Mouse (Mus musculus): ENCODE measurements around the gene Stk11.

Stk11 gene

GRCm38 (mm10) chr10:80095547-80095946, 20.1 kb upstream of the Stk11 start:
- DNase-seq (ENCODE audit: low read depth): no peak

- no peak for DNase-seq (ENCODE audit: low read depth)
These were observed 18.3 kb upstream of the Stk11 start for GRCm38 (mm10) chr10:80097275-80097674.

- DNase-seq (ENCODE audit: low read depth): no peak
These were observed 17.0 kb upstream of the Stk11 start for GRCm38 (mm10) chr10:80098630-80099029.

- no peak for DNase-seq (ENCODE audit: low read depth)
These were observed 14.6 kb upstream of the Stk11 start for GRCm38 (mm10) chr10:80100982-80101381.

- peak; percentile 75 for DNase-seq (ENCODE audit: low read depth)
These were observed 13.2 kb upstream of the Stk11 start for GRCm38 (mm10) chr10:80102216-80102915.

- peak; percentile 45 for DNase-seq (ENCODE audit: low read depth)
These were observed 12.6 kb upstream of the Stk11 start for GRCm38 (mm10) chr10:80103032-80103431.

- DNase-seq (ENCODE audit: low read depth): no peak
These were observed 11.4 kb upstream of the Stk11 start for GRCm38 (mm10) chr10:80104181-80104580.

- no peak for DNase-seq (ENCODE audit: low read depth)
These were observed 10.1 kb upstream of the Stk11 start, which contains the start of gene Sbno2 for GRCm38 (mm10) chr10:80105460-80105859. Sbno2 (minus strand) TSS chr10:80105571.

GRCm38 (mm10) chr10:80105926-80106325, 9.7 kb upstream of the Stk11 start:
- DNase-seq (ENCODE audit: low read depth): no peak

GRCm38 (mm10) chr10:80107678-80108077, 7.9 kb upstream of the Stk11 start:
- no peak for DNase-seq (ENCODE audit: low read depth)

GRCm38 (mm10) chr10:80114341-80115284, 990 bp upstream of the Stk11 start:
- DNase-seq (ENCODE audit: low read depth): peak; percentile 88

GRCm38 (mm10) chr10:80115944-80116335, 337 bp downstream of the Stk11 start:
- DNase-seq (ENCODE audit: low read depth): no peak

GRCm38 (mm10) chr10:80116563-80116926, 942 bp downstream of the Stk11 start:
- DNase-seq (ENCODE audit: low read depth): no peak

- peak; percentile 67 for DNase-seq (ENCODE audit: low read depth)
These were observed 1.5 kb downstream of the Stk11 start for GRCm38 (mm10) chr10:80116927-80117691.

GRCm38 (mm10) chr10:80117736-80118135, 2.1 kb downstream of the Stk11 start:
- no peak for DNase-seq (ENCODE audit: low read depth)

- no peak for DNase-seq (ENCODE audit: low read depth)
These were observed 2.9 kb downstream of the Stk11 start for GRCm38 (mm10) chr10:80118552-80118951.

- DNase-seq (ENCODE audit: low read depth): no peak
These were observed 4.5 kb downstream of the Stk11 start for GRCm38 (mm10) chr10:80120146-80120545.

- DNase-seq (ENCODE audit: low read depth): no peak
These were observed 6.0 kb downstream of the Stk11 start for GRCm38 (mm10) chr10:80121639-80122038.

- no peak for DNase-seq (ENCODE audit: low read depth)
These were observed 8.4 kb downstream of the Stk11 start for GRCm38 (mm10) chr10:80123932-80124562.

- no peak for DNase-seq (ENCODE audit: low read depth)
These were observed 12.3 kb downstream of the Stk11 start for GRCm38 (mm10) chr10:80127920-80128319.

GRCm38 (mm10) chr10:80129846-80130245, 14.2 kb downstream of the Stk11 start:
- DNase-seq (ENCODE audit: low read depth): no peak
